Mouse (Mus musculus): ENCODE results near the gene Ssh3. TPM values are rescaled to one million over a fixed set of nuclear protein-coding genes. Genes with fewer than 3 reads are reported as not detected.
A peak's percentile ranks its signal among the peaks of the same experiment; 100 is the strongest.

Ssh3 gene
- polyA plus RNA-seq, 1 experiment from 2014 or later: 5.6 TPM

- H3K27ac ChIP-seq: no peak overlapping the region
- WGBS: 75% methylated on average over 1 of the region's 1 CpGs
- H3K4me3 ChIP-seq (replicated peaks): no peak overlapping the region
- ATAC-seq (ENCODE audit: low FRiP score): no peak
- peaks cover 61% of the 10 kb centered on the region for H3K27me3 ChIP-seq
- no peaks in the 10 kb centered on the region for H3K9me3 ChIP-seq
- no peaks in the 10 kb centered on the region for H3K36me3 ChIP-seq (replicated peaks)
- H3K4me2 ChIP-seq: no peak overlapping the region
- H3K9ac ChIP-seq: no peak overlapping the region
- H3K4me1 ChIP-seq: peaks cover 32% of the 10 kb centered on the region
These were observed 50.2 kb downstream of the Ssh3 start for GRCm38 (mm10) chr19:4218784-4219183.

GRCm38 (mm10) chr19:4218293-4218692, 50.7 kb downstream of the Ssh3 start:
- Histone ChIP-seq H3K9ac (no peak overlapping the region), H3K4me3 (replicated peaks) (no peak overlapping the region), H3K27ac (no peak overlapping the region), H3K4me2 (no peak overlapping the region), H3K4me1 (peaks cover 37% of the 10 kb centered on the region), H3K36me3 (replicated peaks) (no peaks in the 10 kb centered on the region), H3K27me3 (peaks cover 66% of the 10 kb centered on the region), H3K9me3 (no peaks in the 10 kb centered on the region)
- no peak for ATAC-seq (ENCODE audit: low FRiP score)
- 87% methylated on average over 11 of the region's 11 CpGs for WGBS

- H3K36me3 ChIP-seq (replicated peaks): no peaks in the 10 kb centered on the region
- peaks cover 41% of the 10 kb centered on the region for H3K4me1 ChIP-seq
- WGBS: 47% methylated on average over 3 of the region's 3 CpGs
- no peak overlapping the region for H3K9ac ChIP-seq
- peaks cover 70% of the 10 kb centered on the region for H3K27me3 ChIP-seq
- H3K4me3 ChIP-seq (replicated peaks): no peak overlapping the region
- no peaks in the 10 kb centered on the region for H3K9me3 ChIP-seq
- no peak overlapping the region for H3K27ac ChIP-seq
- H3K4me2 ChIP-seq: no peak overlapping the region
- ATAC-seq (ENCODE audit: low FRiP score): no peak
These were observed 51.1 kb downstream of the Ssh3 start for GRCm38 (mm10) chr19:4217855-4218254.

- peaks cover 75% of the 10 kb centered on the region for H3K27me3 ChIP-seq
- no peaks in the 10 kb centered on the region for H3K36me3 ChIP-seq (replicated peaks)
- no peak overlapping the region for H3K4me2 ChIP-seq
- WGBS: 9% methylated on average over 5 of the region's 5 CpGs
- no peak for ATAC-seq (ENCODE audit: low FRiP score)
- no peak overlapping the region for H3K27ac ChIP-seq
- peaks cover 48% of the 10 kb centered on the region for H3K4me1 ChIP-seq
- no peaks in the 10 kb centered on the region for H3K9me3 ChIP-seq
- no peak overlapping the region for H3K4me3 ChIP-seq (replicated peaks)
- H3K9ac ChIP-seq: no peak overlapping the region
These were observed 51.8 kb downstream of the Ssh3 start for GRCm38 (mm10) chr19:4217140-4217539.

- no peak for ATAC-seq (ENCODE audit: low FRiP score)
- WGBS: 25% methylated on average over 14 of the region's 14 CpGs
- no peaks in the 10 kb centered on the region for H3K9me3 ChIP-seq
- no peak overlapping the region for H3K27ac ChIP-seq
- peak overlapping the region; percentile 13; the same call in 1 of the 2 replicates for H3K4me2 ChIP-seq
- H3K27me3 ChIP-seq: peaks cover 76% of the 10 kb centered on the region
- no peak overlapping the region for H3K4me3 ChIP-seq (replicated peaks)
- H3K9ac ChIP-seq: 0 out of 2 replicates have a peak overlapping the region, but pooled peaks have one; percentile 25
- no peaks in the 10 kb centered on the region for H3K36me3 ChIP-seq (replicated peaks)
- peaks cover 52% of the 10 kb centered on the region for H3K4me1 ChIP-seq
These were observed 52.8 kb downstream of the Ssh3 start for GRCm38 (mm10) chr19:4216041-4216685.

GRCm38 (mm10) chr19:4215451-4215840, 53.5 kb downstream of the Ssh3 start:
- Histone ChIP-seq H3K9me3 (no peaks in the 10 kb centered on the region), H3K27me3 (peaks cover 79% of the 10 kb centered on the region), H3K27ac (no peak overlapping the region), H3K4me3 (replicated peaks) (peak overlapping the region; percentile 60), H3K9ac (peak overlapping the region; percentile 73), H3K4me2 (peak overlapping the region; percentile 99), H3K4me1 (peaks cover 52% of the 10 kb centered on the region), H3K36me3 (replicated peaks) (no peaks in the 10 kb centered on the region)
- under 1% methylated on average over 15 of the region's 21 CpGs for WGBS
- ATAC-seq (ENCODE audit: low FRiP score): no peak

- H3K27me3 ChIP-seq: peaks cover 82% of the 10 kb centered on the region
- H3K4me2 ChIP-seq: peak overlapping the region; percentile 99
- WGBS: under 1% methylated on average over 46 of the region's 81 CpGs
- peak; percentile 33; the same call in 1 of the 2 replicates for ATAC-seq (ENCODE audit: low FRiP score)
- H3K9me3 ChIP-seq: no peaks in the 10 kb centered on the region
- no peak overlapping the region for H3K27ac ChIP-seq
- H3K9ac ChIP-seq: peak overlapping the region; percentile 73
- H3K36me3 ChIP-seq (replicated peaks): no peaks in the 10 kb centered on the region
- peaks cover 52% of the 10 kb centered on the region for H3K4me1 ChIP-seq
- H3K4me3 ChIP-seq (replicated peaks): peak overlapping the region; percentile 60
These were observed 54.1 kb downstream of the Ssh3 start for GRCm38 (mm10) chr19:4214771-4215450.

GRCm38 (mm10) chr19:4214071-4214770, 54.8 kb downstream of the Ssh3 start, which contains the start of the genes Clcf1 and AC109138.7:
Gene Clcf1, plus strand, starts transcription at chr19:4214238.
Gene AC109138.7, plus strand, starts transcription at chr19:4214357.
- peak; percentile 75 for ATAC-seq (ENCODE audit: low FRiP score)
- H3K4me3 ChIP-seq (replicated peaks): peak within 1 kb of the TSS; percentile 60
- H3K9ac ChIP-seq: peak within 1 kb of the TSS; percentile 73
- H3K36me3 ChIP-seq (replicated peaks): no peaks in the 10 kb centered on the region
- peak within 1 kb of the TSS; percentile 99 for H3K4me2 ChIP-seq
- no peak within 1 kb of the TSS for H3K27ac ChIP-seq
- under 1% methylated on average over 45 of the region's 49 CpGs for WGBS
- peaks cover 80% of the 10 kb centered on the region for H3K27me3 ChIP-seq
- H3K9me3 ChIP-seq: no peaks in the 10 kb centered on the region
- H3K4me1 ChIP-seq: peaks cover 52% of the 10 kb centered on the region

GRCm38 (mm10) chr19:4213524-4213974, 55.4 kb downstream of the Ssh3 start:
- H3K4me2 ChIP-seq: peak overlapping the region; percentile 99
- H3K9ac ChIP-seq: peak overlapping the region; percentile 73; the same call in 1 of the 2 replicates
- H3K36me3 ChIP-seq (replicated peaks): no peaks in the 10 kb centered on the region
- peak overlapping the region; percentile 60; the same call in 1 of the 2 replicates for H3K4me3 ChIP-seq (replicated peaks)
- ATAC-seq (ENCODE audit: low FRiP score): no peak
- WGBS: 5% methylated on average over 9 of the region's 9 CpGs
- H3K9me3 ChIP-seq: no peaks in the 10 kb centered on the region
- no peak overlapping the region for H3K27ac ChIP-seq
- peaks cover 52% of the 10 kb centered on the region for H3K4me1 ChIP-seq
- peaks cover 79% of the 10 kb centered on the region for H3K27me3 ChIP-seq

GRCm38 (mm10) chr19:4211891-4212588, 56.9 kb downstream of the Ssh3 start:
- 18% methylated on average over 4 of the region's 4 CpGs for WGBS
- Histone ChIP-seq H3K27me3 (peaks cover 66% of the 10 kb centered on the region), H3K27ac (no peak overlapping the region), H3K4me3 (replicated peaks) (no peak overlapping the region), H3K4me1 (peaks cover 48% of the 10 kb centered on the region), H3K9ac (no peak overlapping the region), H3K9me3 (no peaks in the 10 kb centered on the region), H3K36me3 (replicated peaks) (no peaks in the 10 kb centered on the region), H3K4me2 (no peak overlapping the region; the same call in 1 of the 2 replicates)
- no peak for ATAC-seq (ENCODE audit: low FRiP score)

Measured in forebrain, embryonic 12.5 days (tissue).